Mouse (Mus musculus) frontal cortex, adult 2 months (tissue): Measurements from ENCODE around the gene Ttc13. TPM values are rescaled to one million over a fixed set of nuclear protein-coding genes. Genes with fewer than 3 reads are reported as not detected.

ENCODE experiments used
- polyA plus RNA-seq: library from polyadenylated mRNA; depleted of rRNA; stranded (reverse); fragments of >200 nt; gene quantifications from 2 replicates; pipeline ENCODE4 v1.2.3, GENCODE M21; 2012; rRNA removed

Gene Ttc13
- polyA plus RNA-seq, 1 experiment: 44.3 TPM

Other genes with a start within 250 kb of the Ttc13 start
- gene Cog2, start 201.2 kb downstream of the Ttc13 start, polyA plus RNA-seq: 26.0 and 28.9 TPM in 2 replicates
- 18.1 and 20.1 TPM in 2 replicates for gene Agt, start 152.3 kb downstream of the Ttc13 start, polyA plus RNA-seq
- gene Capn9, start 145.9 kb downstream of the Ttc13 start, polyA plus RNA-seq: 0.06 and 0.11 TPM in 2 replicates
- 61.8 and 62.4 TPM in 2 replicates for gene 2310022B05Rik, start 58.6 kb downstream of the Ttc13 start, polyA plus RNA-seq
- gene Arv1, start 156 bp upstream of the Ttc13 start, polyA plus RNA-seq: 20.9 and 22.1 TPM in 2 replicates
- gene Fam89a, start 29.8 kb upstream of the Ttc13 start, polyA plus RNA-seq: 1.6 and 1.7 TPM in 2 replicates
- 5.2 and 5.3 TPM in 2 replicates for gene Trim67, start 71.1 kb upstream of the Ttc13 start, polyA plus RNA-seq
- gene Gnpat, start 141.1 kb upstream of the Ttc13 start, polyA plus RNA-seq: 102 and 103 TPM in 2 replicates
- gene 2810004N23Rik, start 141.1 kb upstream of the Ttc13 start, polyA plus RNA-seq: 17.2 and 18.1 TPM in 2 replicates
- 15.0 and 17.3 TPM in 2 replicates for gene Exoc8, start 175.7 kb upstream of the Ttc13 start, polyA plus RNA-seq
- 17.3 and 18.0 TPM in 2 replicates for gene Sprtn, start 175.9 kb upstream of the Ttc13 start, polyA plus RNA-seq
- gene Egln1, start 227.3 kb upstream of the Ttc13 start, polyA plus RNA-seq: 55.8 and 61.7 TPM in 2 replicates